Mouse (Mus musculus): ENCODE data around the gene Ptov1.

The Ptov1 gene

DNA sequence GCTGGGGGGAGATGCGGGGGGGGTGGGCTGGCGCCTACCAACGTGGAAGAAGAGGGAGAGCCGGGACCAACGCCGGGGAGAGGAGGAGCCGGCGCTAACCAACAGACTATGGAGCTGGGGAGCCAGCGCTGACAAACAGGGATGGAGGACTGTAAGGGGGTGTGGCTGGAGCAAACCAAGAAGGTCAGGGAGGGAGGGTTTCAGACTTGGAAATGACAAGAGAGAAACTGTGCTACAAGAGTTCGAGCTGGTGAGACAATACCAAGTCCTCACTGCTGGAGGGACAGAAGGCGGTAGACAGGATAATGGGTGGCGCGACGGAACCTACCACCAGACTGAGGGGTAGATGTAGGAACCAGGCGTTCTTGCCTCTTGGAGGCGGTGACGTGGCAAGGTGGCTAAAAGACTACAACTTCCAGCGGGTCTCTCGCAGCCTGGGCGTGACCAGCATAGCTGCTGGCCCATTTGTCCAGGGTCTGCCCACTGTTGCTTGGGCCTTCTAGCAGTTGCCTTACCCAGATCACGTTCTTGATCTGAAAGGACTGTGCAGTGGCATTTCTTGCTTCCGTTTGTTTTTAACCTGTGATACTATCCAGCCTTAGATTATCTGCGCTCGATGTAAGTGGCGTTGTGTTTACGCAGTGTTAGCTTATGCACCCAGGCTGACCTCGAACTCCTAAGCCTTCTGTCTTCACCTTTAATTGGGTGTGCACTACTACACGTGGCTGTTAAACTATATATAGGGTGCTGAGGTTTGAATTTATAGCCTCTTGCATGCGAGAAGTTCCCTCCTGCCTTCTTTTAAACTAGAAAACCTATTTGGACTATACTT is at the start of gene Ptov1:
Gene Ptov1, minus strand, starts transcription at position 92 of the 832 bp plus-strand sequence.
- DNase-seq (ENCODE audit: low spot score), result peak; percentile 96

DNA sequence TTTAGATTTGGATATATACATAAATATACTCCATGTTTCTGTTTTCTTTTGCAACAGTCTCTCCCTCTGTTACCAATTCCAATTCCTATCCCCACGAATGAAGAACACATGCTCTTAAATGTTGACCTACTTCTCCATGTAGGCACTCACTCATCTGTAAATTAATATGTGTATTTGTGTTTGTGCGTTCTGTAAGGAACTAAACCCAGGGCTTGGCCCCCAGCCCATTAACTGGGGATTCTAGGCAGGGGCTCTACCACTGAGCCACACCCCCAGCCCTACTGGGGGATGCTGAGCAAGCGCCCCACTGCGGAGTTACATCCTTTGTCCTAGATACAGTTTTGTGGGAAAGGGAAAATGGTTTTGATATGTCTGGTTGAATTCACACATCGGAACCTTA is 49.5 kb upstream of the Ptov1 start:
- no peak for DNase-seq (ENCODE audit: low spot score)

DNA sequence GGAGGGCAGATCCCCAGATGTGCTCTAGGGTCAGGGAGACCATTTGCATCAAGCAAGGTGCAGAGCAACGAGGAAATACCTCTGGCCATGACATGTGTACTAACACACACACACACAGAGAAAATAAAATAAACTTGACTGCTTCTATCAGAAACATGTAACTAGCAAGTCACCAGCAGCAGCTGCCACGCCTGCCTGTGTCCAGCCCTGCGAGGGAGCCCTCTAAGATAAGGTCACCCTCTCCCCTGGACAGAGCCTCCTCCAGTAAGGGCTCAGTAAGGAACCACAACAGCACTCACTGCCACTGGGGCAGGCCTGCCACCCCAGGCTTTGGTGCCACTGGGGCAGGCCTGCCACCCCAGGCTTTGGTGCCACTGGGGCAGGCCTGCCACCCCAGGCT is 48.6 kb upstream of the Ptov1 start:
- DNase-seq (ENCODE audit: low spot score), result no peak

DNA sequence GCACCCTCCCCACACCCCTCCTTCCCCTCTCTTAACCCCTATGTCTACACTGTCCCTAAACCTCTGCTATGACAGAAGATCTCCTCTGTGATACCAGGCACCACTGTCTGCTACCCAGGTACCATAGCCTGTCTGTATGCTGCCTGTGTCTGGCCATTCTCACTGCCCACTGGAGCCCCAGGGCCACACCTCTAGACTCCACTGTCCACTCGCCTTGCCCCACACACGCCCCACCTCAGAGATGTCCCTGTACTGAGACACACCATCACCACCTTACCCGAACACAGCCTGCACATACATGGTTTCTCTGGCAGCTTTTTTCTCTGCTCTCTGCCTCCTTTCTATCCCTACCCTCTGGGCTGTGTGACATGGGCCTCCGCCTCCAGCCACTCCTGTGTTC is 47.3 kb upstream of the Ptov1 start:
- no peak for DNase-seq (ENCODE audit: low spot score)

DNA sequence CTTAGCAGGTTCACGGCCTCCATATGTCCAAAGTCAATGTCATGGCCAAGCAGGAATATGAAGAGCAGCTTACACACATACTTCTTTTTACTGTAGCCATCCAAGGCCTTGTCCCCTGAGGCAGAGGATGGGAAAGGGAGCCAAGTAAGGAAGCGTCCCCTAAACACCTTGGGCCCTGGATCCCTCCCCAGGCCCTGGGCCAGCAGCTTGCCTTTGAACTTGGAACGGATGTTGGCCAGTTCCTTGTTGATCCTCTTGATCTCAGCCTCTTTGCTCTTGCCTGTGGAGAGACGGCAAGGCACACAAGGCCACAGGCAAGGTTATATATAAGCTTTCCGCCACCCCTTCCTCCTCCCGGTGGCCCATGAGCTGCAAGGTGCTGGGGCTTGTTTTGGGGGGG is 46.6 kb upstream of the Ptov1 start:
- no peak for DNase-seq (ENCODE audit: low spot score)

DNA sequence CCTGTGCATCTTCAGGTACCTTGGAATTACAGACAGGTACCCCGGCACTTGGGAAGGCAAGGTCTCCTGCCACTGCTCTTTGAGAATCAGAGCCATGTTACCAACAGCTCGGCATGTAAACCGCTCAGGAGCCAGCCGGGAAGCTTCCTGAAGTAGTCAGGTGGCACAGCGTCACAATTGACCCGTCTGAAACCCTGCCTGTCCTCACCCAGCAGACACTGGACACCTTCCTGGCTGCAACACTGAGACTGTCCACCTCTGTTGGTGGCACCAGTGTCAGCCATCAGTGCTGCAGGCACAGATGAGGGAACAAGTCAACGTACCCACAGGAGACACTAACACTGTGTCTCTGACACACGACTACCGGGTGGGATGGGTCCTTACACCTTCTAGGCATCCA is 45.7 kb upstream of the Ptov1 start:
- DNase-seq (ENCODE audit: low spot score), result no peak

DNA sequence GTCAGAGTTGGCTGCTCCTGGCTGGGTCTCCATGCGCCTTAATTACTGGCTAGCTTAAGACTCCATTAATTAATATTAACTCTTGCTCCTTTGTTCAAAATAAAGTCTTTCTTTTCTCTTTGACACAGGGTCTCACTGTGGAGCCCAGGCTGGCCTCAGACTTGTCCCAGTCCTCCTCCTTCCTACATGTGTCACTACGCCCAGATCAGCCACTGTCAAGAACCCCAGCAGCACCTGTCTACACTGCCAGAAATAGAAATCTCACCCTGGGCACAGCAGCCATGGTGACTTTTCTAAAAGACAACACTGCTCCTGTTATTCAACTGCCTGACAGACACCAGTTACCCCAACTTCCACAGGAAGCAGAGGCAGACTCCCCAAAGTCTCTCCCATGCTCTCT is 44.8 kb upstream of the Ptov1 start:
- no peak for DNase-seq (ENCODE audit: low spot score)

DNA sequence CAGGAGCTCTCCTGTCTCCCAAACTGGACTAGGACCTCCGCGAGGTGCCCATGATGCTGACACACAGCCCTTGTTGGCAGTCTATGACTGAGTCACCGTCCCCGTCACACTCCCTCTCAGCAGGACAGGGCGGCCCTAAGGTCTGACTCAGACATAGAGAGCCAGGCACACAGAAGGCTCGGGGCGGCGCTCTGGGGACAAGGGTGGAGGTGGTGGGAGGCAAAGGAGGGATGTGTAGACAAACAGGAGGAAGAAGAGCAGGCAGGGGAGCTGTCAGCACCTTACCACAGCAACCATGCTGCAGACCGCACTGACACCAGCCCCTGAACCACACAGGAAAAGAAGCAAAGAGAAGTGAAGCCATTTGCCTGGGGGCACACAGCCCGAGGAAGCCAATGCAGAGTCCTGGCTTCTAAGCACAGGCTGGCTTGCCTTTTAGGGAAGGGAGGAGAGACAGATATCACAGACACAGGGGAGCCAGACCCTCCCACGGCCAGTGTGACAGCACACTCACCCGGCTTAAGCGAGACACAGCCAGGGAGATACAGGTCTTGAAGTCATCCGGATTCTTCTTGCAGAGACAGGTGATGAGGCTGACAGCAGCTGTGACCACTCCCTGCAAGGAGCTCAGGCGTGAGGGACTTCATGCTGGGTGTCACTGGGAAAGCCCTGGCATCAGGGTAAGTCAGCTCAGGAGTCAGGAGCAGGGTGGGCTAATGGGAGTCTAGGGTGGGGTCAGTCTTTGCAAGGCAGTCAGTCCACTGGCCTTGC is 39.3 kb upstream of the Ptov1 start:
- no peak for DNase-seq (ENCODE audit: low spot score)

DNA sequence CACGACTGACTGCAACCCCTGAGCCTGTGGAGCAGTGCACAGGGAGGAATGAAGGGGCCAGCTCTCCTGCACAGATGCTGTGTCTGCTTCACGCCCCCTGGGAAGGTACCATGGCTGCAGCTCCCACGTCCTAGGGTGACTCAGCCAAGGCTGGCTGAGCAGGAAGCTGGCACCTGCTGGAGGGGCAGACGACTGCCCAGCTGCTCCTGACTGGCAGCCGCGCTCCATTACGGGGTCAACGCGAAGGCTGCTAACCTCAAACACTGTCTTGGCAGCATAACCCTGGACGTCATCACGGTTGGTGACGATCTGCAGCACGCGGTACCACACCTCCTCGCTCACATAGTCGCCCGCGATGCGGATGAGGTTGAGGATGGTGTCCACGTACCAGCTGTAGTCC is 35.8 kb upstream of the Ptov1 start:
- DNase-seq (ENCODE audit: low spot score), result no peak

DNA sequence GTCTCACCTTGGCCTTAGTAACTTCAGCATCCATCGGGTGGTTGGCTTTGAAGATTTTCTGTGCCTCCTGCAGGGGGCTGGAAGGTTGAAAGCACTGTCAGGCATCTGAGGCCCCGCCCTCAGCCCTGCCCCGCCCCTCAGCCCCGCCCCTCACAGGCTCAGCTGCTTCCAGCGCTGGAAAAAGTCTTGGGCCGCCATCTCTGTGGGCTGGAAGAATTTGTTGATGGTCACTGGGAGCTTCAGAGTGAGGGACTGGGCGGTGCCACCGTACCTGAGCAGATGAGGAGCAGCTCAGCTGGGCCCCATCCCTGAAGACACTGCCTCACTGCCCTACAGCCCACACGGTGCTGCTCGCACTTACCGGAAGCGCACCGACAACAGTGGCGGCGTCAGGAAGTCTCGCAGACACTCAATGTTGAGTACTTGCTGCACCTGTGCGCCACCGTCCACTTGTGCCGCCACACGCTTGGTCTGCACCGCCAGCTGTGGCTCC is 31.7 kb upstream of the Ptov1 start:
- DNase-seq (ENCODE audit: low spot score), result no peak

DNA sequence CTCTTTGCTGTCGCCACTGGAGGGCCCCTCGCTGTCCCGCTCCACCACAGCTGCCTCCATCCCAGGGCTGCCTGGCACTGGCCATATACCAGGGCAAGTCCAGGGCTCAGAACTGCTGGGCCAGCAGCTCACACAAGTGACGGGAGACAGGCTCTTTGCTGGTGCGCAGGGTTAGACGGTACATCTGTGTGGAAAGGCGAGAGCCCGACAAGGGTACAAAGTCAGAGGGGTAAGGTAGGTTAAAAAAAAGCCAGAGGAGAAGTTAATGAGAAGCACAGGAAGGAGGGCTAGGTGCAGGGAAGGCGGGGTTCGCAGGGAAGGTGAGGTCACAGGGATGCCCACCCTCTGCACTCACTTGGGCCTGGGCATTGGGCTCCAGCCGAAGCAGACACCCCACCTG is 31.0 kb upstream of the Ptov1 start:
- no peak for DNase-seq (ENCODE audit: low spot score)

DNA sequence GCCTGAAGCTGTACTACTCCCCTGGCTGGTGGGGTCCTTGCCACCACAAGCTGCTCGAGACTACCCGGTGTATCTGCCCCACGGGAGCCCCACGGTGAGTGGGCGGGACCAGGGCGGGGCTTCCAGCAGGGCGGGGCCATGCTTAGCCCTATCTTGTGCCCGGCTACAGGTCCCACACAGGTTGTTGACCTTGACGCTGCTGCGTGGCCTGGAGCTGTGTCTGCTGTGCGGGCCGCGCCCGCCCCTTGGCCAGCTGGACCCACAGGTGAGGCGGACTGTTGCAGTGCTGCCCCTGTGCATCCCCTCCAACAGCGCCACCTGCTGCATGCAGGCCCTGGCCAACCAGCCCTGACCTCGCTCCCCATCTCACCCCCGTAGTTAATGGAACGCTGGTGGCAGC is 29.0 kb upstream of the Ptov1 start:
- DNase-seq (ENCODE audit: low spot score), result no peak

DNA sequence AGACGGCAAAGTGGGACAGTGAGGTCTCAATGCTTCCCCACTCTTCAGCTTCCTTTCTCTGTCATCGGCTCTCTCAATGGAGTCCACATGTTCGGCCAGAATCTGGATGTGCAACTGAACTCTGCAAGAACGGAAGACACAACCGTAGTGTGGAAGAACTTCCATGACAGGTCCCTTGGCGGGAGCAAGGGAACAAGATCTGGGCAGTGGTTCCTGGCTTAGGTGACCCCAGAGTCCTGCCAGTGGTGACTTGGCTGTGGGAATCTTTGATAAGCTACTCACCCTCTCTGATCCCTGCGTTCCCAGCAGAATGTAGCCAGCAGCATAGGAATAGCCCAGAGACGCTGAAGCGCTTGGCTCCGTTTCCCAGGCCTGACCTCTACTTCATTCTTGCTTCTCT is 26.9 kb upstream of the Ptov1 start:
- DNase-seq (ENCODE audit: low spot score), result peak; percentile 26

DNA sequence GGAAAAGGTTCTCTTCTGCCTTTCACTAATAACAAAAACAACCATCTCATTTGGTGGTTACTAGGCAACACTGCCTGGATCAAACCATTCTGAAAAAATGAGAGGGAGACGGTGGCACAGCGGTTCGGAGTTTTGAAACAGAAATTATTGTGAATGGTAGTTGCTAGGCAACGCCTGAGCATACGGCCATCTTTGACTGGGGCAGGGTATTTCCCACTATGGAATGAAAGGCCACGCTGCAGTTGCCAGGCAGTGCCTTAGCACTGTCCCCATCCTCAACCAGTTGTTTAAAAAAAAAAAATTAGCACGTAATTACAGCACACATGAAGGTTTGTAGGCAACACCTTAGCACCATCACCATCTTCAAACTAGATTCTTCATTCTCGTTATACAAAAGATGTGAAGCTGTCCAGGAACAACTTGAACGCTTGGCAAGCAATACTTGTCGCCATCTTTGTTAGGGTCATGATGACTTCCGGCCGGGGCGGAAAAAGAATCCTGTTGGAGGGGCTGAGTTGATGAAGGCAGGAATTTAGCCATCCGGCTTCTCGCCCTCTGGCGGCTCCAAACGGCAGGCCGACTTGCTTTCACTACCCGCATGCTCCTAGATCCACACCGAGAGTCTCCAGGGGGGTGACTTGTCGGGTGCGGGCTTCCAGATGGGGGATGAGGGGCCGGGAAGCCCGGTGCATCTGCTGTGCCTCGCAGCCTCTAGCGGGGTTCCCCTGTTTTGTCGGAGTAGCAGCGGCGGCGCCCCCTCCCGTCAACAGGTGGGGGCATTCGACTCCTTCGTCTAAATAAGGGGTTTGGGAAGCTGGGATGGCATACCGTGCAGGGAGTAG is 26.2 kb upstream of the Ptov1 start, which contains the start of gene Fuz:
Gene Fuz, plus strand, starts transcription at position 487 of the 842 bp plus-strand sequence.
- DNase-seq (ENCODE audit: low spot score), result peak; percentile 94

DNA sequence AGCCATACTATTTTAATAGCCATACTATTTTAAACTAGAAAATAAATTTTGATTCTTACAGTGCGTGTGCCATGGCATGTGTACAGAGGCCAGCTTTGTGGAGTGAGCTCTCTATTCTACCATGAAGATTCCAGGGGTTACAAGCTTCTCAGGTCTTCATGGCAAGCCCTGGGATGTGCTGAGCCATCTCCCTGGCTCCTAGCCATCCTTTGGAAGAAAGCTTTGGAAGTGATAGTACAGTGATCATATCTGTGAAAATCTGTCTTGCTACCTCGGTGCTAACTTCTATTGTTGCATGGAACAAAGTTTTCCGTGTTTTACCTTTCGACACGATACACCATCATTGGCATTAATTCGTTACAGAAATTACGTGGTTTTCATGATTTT is 25.6 kb upstream of the Ptov1 start:
- DNase-seq (ENCODE audit: low spot score), result no peak

DNA sequence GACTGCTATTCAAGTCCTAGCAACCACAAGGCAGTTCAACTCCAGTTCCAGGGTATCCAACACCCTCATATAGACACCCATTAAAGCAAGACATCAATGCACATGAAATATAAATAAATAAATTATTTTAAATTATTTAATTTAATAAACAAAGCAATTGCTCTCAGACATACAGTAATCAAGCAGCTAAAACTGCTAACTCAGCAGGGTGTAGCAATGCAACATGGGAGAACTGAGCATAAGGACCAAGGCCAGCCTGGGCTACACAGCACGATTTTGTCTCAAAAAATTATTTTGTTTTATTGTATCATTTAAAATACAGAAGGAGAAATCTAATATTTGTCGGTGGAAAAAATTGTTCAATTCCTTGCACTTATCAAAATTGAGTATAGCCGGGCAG is 24.6 kb upstream of the Ptov1 start:
- no peak for DNase-seq (ENCODE audit: low spot score)

DNA sequence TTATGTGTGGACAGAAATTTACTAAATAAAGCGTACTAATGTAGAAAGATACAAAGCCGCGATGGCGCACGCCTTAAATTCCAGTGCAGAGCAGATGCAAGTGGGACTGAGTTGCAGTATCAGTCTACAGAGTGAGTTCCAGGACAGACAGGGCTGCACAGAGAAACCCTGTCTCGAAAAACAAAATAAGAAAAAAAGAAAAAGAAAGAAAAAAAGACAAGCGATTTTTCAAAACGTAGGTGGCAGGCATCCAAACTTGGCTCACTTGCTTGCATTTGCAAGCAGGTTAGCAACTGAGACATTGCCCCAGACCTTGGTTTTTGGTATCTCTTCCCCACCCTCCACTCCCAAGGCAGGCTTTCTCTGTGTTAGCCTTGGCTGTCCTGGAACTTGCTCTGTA is 23.6 kb upstream of the Ptov1 start:
- DNase-seq (ENCODE audit: low spot score), result no peak

DNA sequence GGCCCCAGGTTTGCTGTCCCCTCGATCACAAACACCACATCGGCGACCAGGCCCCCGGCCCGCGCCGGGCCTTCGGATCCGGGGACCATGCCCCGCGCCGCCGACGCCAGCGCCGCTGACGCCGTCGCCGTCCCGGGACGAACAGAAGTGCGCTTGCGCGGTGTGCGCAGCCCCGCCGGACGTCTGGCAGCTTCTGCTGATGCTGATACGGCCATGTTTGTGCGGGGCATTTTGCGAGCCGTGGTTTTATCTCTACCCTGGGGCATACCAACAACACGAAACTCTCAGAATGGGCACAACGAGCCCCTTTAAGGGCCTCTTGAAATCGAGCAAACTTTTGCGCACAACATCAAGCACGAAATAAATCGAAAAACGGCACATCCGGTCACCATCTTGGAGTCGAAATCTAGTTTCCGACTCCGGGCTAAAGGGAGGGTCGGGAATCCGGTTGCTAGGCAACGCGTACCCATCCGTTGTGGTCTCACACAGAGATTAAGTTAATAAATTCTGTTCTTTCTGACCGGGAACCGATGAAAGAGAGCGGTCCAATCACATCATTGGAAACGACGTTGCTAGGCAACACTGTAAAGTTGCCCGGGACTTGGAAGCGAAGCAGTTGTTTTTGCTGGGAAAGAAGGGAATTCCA is 22.8 kb upstream of the Ptov1 start, which contains the start of gene Med25:
Gene Med25, minus strand, starts transcription at position 437 of the 646 bp plus-strand sequence.
- DNase-seq (ENCODE audit: low spot score), result peak; percentile 95

DNA sequence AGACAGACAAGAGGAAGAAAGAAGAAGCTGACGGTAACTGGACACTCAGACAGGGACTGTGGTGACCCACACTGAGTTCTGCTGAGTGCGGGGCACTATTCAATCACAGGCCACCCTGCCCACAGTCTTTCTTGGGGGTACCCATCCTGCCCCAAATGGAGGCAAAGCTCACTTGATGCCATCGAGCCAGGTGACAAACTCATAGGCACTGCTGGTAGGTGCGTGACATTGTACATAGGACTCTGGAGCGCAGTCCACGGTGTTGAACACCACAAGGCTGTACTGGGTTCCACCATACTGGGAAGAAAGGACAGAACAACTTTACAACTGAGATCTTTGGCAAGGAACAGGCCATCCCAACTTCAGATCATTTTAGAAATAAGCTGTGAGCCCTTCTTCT is 22.0 kb upstream of the Ptov1 start:
- DNase-seq (ENCODE audit: low spot score), result no peak

DNA sequence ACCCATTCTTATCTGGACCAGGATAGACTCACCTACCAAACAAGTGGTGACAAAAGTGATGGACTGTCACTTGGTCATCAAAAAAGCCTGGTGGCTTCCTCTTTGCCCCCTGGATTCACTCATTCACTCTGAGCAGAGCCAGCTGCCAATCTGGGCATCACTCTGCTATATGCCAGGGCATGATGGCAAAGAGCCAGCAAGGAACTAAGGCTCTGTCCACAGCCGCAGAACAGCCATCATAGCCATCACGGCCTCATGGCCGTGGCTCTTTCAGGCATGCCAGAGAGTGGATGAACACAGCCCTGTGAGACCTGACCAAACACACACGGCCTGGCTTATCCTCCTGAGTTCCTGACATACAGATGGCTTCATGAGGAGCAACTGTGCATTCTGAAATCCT is 21.1 kb upstream of the Ptov1 start:
- DNase-seq (ENCODE audit: low spot score), result no peak

DNA sequence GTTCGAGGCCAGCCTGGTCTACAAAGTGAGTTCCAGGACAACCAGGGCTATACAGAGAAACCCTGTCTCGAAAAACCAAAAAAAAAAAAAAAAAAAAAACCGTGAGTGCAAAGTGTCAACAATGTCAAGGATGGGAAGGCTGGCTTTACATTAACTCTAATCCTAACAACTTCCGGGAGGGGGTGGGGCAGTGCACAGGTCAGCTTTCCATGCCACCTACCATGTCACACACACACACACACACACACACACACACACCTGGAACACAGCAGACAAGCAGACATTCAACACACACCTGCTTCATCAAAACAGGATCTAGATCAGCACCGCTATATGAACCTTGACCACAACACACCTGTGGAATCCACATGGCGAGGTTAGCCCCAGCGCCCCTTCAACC is 20.6 kb upstream of the Ptov1 start:
- no peak for DNase-seq (ENCODE audit: low spot score)
